Mouse (Mus musculus) thymus, postnatal 25 days (tissue): ENCODE measurements at regions not wholly inside any gene's neighbourhood (a gene's known extent, or its start where the extent isn't known, plus 50 kb on each side); places are given as distances from the start of the nearest gene placed in this dataset.
A peak's percentile ranks its signal among the peaks of the same experiment; 100 is the strongest.

Experiments
- DNase-seq: peaks from one replicate; pipeline ENCODE4 v3.0.0; 2022

DNA sequence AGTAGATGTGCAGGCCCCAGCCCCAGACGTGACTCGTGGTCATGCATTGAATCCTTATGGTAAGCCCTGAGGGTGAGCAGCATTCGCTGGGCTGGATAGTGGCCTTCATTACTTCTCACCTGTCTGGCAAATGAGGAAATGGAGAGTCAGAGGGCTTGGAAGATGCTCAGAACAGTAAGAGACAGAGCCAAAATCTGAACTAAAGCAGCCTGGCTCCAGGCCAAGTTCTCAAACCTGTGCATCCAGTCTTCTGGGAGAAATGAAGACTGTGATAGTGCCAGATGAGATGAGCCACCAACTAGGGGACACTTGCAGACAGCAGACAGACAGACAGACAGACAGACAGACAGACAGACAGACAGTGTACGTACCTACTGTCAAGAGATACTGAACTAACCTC lies 137.1 kb downstream of the Wscd1 start:
- no peak for DNase-seq

DNA sequence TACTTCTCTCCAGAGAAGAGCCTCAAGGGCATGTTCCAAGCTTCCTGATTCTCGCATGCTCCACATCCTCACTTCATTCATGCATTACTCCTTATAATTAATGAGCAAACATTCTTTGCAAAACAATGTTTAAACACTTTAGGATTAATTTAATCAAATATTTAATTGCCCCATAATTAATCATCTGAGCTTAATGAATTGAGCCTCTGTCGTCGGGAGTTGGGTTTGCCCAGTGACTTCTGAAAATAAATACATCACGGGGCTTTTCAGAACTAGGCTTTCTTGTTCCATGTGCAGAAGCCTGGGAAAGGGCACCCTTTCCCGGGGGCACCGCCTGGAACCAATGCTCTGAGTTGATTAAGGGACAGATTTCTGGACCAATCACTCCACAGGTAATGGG lies 135.1 kb downstream of the Wscd1 start:
- no peak for DNase-seq

DNA sequence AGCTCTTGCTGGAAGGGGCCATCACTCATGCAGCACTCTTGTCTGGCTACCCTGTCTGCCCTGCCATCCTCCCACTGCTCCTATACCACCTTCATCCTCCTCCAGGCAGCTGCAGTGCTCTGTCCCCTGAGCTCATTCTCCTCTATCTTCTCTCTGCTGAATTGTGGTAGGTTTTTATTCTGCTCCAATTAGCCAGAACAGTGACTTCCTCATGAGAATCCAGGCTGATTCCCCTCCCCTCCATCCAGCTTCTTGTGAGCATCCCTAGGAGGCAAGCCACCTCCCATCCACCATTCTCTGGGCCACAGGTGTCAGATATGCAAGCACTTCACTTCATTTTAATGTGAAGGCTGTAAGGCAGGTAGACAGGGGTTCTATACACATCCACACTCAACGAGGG lies 132.1 kb downstream of the Wscd1 start:
- DNase-seq, result no peak

DNA sequence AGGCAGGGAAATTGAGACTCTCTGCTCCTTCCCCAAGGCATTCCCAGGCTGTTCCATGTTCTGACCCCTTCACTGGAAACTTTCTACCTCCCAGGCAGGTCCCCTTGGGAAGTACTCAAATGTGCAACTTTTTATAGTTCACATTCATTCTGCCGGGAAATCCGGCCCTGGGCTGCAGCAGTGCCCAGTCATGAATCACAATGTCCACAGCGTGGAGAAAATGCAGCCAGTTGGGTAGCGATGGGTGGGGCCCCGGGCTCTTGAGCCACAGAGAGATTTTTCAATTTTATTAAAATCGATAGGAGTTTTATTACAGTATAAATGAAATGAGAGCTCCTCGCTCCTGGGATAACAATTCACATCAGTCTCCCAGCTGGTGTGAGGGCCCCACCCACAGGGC lies 121.6 kb downstream of the Wscd1 start:
- no peak for DNase-seq

DNA sequence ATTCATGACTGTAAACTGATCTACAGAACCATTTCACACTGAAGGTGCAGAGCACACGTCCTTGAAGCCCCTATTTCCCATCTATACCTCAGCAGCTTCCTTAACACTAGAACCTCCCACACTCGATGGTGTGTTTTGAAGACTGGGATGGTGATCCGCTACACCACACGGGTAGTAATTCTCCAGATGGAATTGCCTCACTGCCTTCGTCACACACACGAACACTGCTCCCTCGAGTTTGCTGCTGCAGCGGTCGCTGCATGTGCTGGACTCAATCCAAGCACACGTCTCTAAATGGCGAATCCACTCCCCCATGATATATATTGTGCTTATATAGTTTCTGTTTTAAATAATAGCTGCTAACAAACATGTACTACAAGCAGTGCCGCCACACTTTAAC lies 117.0 kb downstream of the Wscd1 start:
- no peak for DNase-seq

DNA sequence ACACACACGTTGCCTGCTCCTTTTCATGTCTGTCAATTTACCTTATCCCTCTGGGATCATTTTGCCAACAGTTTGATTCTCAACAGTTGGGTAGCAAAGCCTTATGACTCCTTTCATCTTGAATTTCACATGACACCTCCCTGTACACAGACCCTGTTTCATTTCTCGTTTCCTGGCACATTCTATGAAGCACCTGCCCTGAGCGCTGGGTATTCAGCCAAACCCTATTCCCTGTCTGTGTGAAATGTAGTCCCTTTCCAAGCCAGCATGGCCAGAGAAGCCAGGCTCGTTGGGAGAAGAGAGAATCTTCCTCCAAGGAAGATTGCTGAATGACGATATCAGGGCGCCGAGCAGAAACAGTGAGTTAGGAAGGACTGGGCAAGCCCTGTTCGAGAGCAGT lies 108.2 kb downstream of the Wscd1 start:
- no peak for DNase-seq

DNA sequence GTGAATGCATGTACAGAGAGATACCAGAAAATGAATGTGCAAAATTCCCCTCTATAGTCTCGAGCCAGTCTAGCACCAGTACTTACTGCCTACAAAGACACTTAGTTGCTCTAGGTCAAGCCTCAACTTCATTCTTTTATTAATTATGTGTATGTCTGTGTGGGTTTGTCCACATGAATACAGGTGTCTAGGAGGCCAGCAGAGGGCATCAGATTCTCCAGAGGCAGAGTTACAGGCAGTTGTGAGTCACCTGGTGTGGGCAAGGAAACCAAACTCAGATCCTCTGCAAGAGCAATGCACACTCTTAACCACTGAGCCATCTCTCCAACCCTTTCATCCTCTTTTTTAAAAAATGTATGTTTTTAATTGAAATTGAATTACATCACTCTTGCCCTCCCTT lies 105.8 kb downstream of the Wscd1 start:
- no peak for DNase-seq

DNA sequence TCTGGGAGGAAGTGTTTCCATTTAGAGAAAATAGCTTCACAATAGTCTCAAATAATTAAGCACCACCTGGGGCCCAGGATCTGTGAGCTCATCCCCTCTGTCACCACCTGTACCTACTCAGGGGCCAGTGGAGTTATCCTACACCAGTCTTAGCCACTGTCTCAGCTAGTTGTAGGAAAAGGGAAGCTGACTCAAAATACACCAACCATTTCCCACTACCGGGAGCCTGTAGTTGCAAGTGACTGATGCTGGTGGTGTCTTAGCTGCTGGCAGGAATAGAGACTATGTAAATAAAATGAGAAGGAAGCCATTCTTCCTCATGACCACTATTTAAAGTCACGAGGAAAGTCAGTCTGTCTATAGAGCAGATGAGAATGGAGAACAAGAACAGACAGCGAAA lies 105.3 kb downstream of the Wscd1 start:
- no peak for DNase-seq

DNA sequence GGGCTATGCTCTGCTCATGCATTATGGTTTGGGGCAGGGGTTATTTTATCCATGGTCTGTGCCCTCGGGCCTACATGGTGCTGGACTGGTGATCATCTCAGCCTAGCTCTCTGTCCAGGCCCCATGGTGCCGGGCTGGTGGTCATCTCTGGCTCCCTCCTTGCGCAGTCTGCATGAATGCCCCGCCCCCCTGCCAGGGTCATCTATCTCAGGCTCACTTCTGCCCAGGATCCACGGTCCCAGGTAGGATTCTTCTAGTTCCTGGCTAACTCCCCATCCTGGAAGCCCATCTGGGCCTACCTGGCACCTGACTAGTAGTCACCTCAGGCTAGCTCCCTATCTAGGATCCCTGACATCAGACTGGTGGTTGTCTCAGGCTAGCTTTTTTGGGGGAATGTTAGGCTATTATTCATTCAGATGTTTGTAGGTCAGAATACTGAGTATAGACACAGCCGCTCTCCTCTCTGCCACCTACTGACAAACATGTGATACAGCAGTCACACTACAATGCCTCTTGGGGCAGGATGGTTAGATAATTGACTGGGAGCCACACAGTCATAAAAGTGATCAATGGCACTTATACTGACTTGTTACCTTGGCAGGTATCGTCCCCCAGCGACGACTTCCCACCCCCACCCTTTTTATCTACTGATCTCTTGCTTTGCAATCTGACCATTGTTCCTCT lies 98.1 kb downstream of the Wscd1 start:
- DNase-seq, result peak; percentile 3

DNA sequence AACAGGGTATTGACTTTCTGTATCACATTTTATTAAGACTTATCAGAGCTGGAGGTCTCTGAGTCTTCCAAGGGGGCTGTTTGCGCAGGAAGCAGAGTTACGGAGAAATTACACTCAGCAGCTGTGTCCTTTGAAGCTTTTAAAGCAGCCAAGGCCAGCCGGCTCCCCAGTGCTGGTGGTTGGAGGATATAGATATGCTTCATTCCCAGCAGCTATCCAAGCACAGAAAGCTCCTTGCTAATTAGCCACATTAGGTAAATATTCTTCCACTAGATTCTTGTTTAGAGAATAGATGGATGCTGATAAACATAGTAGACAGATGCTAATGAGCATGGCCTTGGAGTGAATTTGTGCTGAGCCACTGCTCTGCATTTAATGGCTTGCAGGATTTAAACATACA lies 96.8 kb downstream of the Wscd1 start:
- DNase-seq, result no peak

DNA sequence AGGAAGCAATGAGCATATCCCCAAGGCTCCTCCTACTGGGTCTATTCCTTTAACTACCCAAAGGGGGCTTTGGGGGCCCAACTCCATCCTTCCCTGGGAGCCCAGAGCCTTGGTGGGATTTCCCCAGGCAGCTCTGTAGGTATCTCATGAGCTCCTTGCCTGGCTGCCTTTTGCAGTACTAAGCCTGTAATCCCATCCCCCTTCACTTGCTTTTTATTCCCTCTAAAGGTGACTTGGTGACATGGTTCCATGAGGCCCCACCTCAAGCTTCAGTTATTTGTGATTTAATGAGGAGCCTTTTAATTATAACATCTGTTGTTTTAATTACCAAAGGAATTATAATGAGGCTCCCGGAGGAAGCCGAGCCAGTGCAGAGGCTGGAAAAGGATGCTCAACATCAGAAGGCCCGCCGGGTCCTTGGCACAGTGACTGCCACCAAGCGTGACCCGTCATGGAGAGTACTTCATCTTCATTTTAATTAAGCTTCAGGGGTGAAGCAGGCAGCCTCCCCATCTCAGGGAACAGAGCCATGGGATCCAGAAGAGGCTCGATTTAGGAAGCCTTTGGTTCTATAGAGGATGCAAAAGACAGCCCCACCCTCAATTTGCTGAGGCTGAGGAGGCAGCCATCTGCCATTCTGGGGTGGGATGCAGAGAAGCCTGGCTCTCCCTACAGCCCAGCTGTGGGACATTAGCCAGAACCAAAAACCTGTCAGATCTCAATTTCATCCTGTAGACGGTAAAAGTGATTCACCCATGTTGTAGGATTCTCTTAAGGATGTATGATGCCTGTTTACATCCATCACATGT lies 91.1 kb downstream of the Wscd1 start:
- no peak for DNase-seq
